Mouse (Mus musculus) brain, embryonic 14.5 days (tissue): ENCODE measurements around the gene Hibch. TPM values are rescaled to one million over a fixed set of nuclear protein-coding genes. Genes with fewer than 3 reads are reported as not detected.

Source experiments
- DNase-seq: peaks from one replicate; pipeline ENCODE4 v3.0.0-alpha.2; 2011; ENCODE audit warnings: low read depth
- CTCF ChIP-seq: fragments of 200-500 bp; IDR thresholded peaks from 2 replicates; pipeline ENCODE4 v1.5.1; 2012; ENCODE audit warnings: inconsistent platforms, mild to moderate bottlenecking, moderate library complexity, borderline replicate concordance; ENCODE audit not compliant: insufficient read depth, insufficient read length; ENCODE audit errors: extremely low read depth
- POLR2A ChIP-seq: fragments of 200-500 bp; IDR thresholded peaks from 2 replicates; pipeline ENCODE4 v1.6.1; 2012; ENCODE audit warnings: mild to moderate bottlenecking, inconsistent platforms, borderline replicate concordance; ENCODE audit not compliant: poor library complexity, insufficient read depth, insufficient read length, severe bottlenecking; ENCODE audit errors: extremely low read depth
- polyA plus RNA-seq: library from polyadenylated mRNA; depleted of rRNA; stranded (reverse); fragments of >200 nt; gene quantifications from 2 replicates; pipeline ENCODE4 v1.2.3, GENCODE M21; 2012; rRNA removed

Gene Hibch
- polyA plus RNA-seq = 21.7 and 23.6 TPM in 2 replicates

DNA sequence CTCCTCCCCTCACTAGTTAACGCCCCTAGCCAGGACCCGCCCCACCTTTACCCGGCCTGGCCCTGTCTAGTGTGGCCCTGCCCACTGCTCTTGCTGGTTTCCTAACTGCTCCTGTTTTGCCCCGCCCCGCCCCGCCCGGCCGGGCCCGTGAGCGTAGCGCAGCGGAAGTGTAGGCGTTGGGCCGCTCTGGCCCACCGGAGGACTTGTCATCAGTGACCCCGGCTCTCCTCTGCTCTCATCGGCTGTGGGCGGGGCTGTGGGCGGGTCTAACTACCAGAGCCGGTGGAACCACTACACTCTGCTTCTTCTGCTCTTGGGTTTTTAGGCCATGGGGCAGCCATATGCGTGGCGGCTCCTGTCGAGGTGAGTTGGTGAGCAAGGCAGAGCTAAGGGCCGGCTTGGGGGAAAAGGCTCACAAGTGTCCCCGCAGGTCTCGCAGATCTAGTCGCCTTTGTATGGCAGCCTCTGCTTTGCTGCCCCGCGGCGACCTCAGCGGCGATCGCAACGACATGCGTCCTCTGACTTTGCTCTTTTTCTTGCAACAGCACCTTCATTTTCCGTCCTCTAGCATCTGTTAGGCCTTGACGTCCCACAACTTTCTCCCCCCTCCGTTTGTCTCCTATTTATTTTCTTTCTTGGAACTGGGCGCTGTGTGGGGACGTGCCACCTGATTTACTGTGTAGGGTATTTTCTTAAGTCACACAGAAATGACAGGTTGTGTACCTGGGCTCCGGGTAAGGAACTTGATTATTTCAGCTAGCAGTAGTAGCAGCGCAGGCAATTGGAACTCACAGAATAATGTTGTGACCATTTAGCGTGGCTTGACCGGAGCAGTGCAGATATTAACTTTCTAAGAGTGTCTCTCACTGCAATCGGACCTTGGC is at the start of gene Hibch:
Gene Hibch, plus strand, starts transcription at position 148 of the 884 bp plus-strand sequence.
- peak; percentile 99 for DNase-seq
- TF ChIP-seq CTCF = no peak
- TF ChIP-seq POLR2A = peak; percentile 52; the same call in 1 of the 2 replicates

DNA sequence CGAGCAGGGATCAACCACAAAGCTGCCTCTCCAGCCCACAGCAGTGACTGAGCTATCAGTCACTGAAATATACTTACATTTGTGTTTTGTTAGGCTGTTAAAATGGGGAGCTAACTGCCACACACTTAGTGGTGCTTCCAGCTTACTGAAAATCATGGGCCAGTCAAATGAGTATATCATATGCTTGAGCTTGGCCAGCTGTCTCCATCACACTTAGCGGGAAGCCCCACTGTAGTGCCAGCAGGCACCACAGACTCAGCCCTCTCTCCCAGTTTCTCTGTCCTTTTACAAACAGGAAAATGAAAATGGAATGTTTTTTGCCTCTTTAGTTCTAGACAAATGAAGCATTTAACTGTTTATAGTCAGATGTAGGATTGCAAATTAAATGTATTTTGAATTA is 48.8 kb upstream of the Hibch start:
- no peak for DNase-seq

DNA sequence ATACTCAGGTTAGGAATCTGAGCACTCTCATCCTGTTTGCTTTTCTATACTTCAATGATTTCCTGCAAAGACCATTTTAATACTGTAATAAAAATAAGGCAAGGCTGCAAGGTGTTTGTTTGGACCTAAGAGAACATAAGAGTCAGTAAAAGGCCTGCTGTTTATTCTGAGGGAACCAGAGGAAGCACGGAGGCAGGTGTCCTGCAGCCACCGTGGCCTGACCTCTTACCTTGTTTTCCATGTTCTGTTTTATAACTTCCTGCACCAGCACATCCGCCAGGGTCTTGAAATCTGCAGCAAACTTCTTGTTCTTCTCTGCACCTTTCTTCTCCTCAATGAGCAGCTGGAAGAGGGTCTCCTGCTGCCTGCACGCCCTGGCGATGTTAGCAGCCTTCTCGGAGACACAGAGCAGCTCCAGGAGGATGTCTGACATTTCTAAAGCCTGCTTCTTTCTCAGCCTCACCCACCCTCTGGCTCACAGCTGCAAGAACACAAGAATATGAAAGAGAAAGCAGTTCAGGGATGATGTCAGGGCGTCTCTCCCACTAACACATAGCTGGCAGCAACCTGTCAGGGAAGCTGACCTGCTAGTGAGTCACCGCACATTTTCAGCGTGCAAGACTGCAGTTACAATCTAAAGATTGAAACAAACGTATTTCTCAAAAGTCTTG is 45.5 kb upstream of the Hibch start:
- TF ChIP-seq POLR2A (no peak), CTCF (no peak)
- no peak for DNase-seq

More for the DNA sequence above, 48.8 kb upstream of the Hibch start:
- no peak for TF ChIP-seq POLR2A
- no peak for TF ChIP-seq CTCF

GRCm38 (mm10) chr1:52799772-52800171 is 45.0 kb upstream of the Hibch start:
- peak; percentile 20 for DNase-seq
- TF ChIP-seq POLR2A = no peak
- no peak for TF ChIP-seq CTCF

DNA sequence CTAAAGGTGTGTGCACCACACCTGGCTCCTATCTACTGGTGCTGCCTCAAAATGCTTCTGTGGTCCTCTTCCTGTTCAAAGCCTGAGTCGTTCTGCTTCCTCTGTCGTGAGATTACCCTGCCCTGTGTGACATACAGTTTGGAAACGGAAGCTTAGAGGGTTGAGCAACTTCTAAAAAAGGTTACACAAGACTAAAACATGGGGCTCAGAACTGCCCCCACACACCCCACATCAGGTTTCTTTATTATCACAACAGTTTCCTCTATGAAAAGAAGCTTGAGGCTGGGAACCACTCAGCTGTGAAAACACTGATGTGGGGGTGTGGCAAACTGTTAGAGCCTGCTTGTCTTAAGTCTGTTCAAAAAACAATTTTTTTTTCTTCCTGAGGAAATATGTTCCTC is 44.4 kb upstream of the Hibch start:
- no peak for TF ChIP-seq CTCF
- no peak for TF ChIP-seq POLR2A
- DNase-seq = no peak

DNA sequence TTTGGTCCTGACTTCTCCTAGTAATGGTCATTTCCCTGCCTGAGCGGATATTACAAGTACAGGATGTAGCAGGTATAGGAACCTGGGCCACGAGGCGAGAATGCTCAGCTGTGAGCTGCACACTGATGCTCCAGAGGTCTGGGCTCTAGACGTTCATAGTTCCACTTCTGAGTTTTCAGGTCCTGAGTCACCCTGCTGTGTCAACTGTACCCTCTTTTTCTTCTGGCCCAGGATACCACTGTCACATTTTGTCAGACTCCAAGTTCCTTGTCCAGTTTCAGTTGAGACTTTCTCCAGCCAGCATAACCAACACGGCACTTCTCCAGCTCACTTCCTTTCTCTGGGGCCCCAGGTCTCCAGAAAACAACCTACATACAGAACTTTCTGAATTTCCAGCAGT is 43.1 kb upstream of the Hibch start:
- no peak for DNase-seq
- TF ChIP-seq CTCF (no peak), POLR2A (no peak)

GRCm38 (mm10) chr1:52802406-52802975 is 42.2 kb upstream of the Hibch start:
- TF ChIP-seq POLR2A = no peak
- TF ChIP-seq CTCF = no peak

DNA sequence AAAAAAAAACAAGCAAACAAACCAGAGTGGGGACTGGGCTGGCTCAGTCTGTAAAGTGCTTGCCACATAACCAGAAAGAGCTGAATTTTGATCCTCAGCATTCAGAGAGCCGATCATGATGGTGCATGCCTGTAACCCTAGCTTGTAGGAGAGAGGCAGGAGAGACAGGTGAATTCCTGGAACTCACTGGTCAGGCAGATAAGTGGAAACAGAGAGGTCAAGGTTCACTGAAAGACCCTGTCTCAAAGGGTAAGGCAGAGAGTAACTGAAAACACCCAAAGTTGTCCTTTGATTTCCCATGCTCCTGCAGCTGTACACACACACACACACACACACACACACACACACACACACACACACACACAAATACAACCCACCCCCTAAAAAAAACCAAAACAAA is 39.7 kb upstream of the Hibch start:
- no peak for DNase-seq
- TF ChIP-seq POLR2A (no peak), CTCF (no peak)

More at GRCm38 (mm10) chr1:52802406-52802975, 42.2 kb upstream of the Hibch start:
- DNase-seq = no peak

DNA sequence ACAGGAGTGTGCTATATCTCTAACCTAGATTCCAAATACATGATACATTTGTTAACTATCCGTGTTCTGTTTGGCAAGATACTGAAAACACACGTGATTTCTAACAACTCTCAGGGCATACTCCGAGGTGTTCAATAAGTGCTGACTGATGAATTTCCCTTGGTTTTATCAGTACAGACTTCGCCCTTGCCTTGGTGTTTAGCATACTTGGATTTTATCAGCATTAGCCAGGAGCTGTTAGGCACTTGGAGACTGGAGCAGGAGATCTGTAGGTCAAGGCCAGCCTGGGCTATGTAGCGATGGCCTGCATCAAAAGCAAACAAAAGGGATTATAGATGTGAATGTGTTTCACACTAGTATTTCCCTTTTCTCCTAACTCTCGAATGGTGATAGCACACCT is 36.3 kb upstream of the Hibch start:
- no peak for DNase-seq
- no peak for TF ChIP-seq CTCF
- TF ChIP-seq POLR2A = no peak

GRCm38 (mm10) chr1:52816232-52816891 is 28.4 kb upstream of the Hibch start:
- DNase-seq = peak; percentile 31
- TF ChIP-seq CTCF (no peak), POLR2A (no peak)

GRCm38 (mm10) chr1:52816910-52817812 is 27.6 kb upstream of the Hibch start, which contains the start of gene Inpp1:
Gene Inpp1 (minus strand): TSS chr1:52817688.
- peak; percentile 86 for DNase-seq
- TF ChIP-seq CTCF = peak; percentile 43; the same call in 1 of the 2 replicates
- TF ChIP-seq POLR2A = peak; percentile 20; the same call in 1 of the 2 replicates
